Mouse (Mus musculus): ENCODE data around the gene Ptprd.

GRCm38 (mm10) chr4:78210878-78211528, 758 bp downstream of the Ptprd start:
- no peak for TF ChIP-seq GATA1 (IDR thresholded peaks at IDR 0.05; ENCODE audit: borderline replicate concordance, low read length)
- TF ChIP-seq FLI1 (IDR thresholded peaks at IDR 0.05; ENCODE audit: low read length) = no peak
